Mouse (Mus musculus) MEL (cell line): Measurements from ENCODE around the gene Traf5.

Experiments
- CHD1 ChIP-seq: IDR thresholded peaks from 2 replicates; pipeline ENCODE4 v1.6.1; 2012; ENCODE audit warnings: low read depth, mild to moderate bottlenecking, inconsistent platforms, low read length, improper control_type of control experiment
- MAX ChIP-seq: IDR thresholded peaks from 2 replicates; pipeline ENCODE4 v1.6.1; 2011; ENCODE audit warnings: low read length, improper control_type of control experiment

DNA sequence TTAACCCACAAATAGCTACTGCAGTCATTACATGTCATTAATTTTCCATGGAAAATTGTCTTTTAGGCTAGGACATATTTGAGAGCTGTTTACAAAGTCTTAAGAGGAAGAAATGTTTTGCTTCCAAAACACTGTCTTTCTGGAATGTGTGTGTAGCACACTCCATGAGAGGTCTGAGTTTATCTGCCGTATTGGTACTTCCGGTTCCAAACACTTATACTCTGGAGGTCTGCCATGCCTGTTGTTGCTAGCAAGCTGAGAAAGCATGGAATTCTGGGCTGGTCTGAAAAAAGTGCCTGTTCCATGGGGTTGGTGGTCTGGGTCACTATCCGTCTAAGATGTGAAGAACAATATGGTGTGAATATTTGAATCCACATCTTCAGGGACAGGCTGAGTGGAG lies 103.7 kb downstream of the Traf5 start:
- TF ChIP-seq CHD1 (no peak), MAX (no peak)
